ENCODE assay signal across 25 mouse cellular contexts in the genomic region with DNA sequence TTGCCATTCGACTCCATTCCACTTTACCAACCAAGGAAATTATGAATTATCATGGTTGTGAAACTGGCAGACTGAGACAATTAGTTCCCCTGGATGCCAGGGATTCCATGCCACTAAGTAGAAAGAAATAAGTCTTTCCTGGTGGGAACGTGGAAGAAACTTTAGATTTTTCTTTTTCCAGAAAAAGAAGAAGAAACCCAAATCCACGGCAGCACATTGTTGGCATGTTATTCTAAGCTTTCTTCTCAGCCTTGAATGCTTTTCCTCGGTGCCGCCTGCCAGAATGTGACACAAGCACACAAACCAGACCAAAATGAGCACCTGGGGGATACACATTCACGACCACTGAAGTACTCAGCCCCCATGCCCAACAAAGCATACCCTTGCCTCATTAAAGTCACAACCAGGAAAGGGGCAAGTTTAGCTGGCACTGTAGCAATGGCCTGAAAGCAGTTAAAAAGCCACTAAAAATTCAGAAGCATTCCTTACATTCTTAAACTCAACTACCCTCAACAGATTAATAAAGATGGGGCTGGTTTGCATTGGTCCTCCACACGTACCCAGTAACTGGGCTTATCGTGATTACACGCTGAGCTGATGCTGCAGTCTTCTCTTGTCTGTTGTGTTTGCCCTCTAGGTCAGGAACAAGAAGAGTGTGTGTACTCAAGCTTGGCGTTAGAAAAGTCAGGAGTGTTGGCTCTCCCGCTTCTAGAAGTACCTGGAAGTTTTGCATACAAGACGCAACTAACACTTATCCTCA.
DNase-seq lines count a peak whose midpoint lies in the region; ATAC-seq and TF ChIP-seq lines count a peak whose summit lies in the region.
"Had no signal": no experiment of that assay in that cellular context is flagged by ENCODE, and none has a peak within 500 bp of the region (broad histone marks: within the 10 kb centered on the region; RNA-seq: fewer than 3 reads in every experiment).

No protein-coding gene starts in this region.

- WGBS in embryonic facial prominence, embryonic 13.5 days: 29% methylated on average over 12 of the region's 12 CpGs
- 67% methylated on average over 12 of the region's 12 CpGs for WGBS in embryonic facial prominence, embryonic 10.5 days
- WGBS in kidney, postnatal 0 days: 42% methylated on average over 12 of the region's 12 CpGs

- H3K4me1 ChIP-seq in embryonic facial prominence, embryonic 13.5 days: peaks cover 7% of the 10 kb centered on the region
- peaks cover 7% of the 10 kb centered on the region; the same call in 1 of the 2 replicates for H3K4me1 ChIP-seq in embryonic facial prominence, embryonic 10.5 days
- H3K4me1 ChIP-seq in kidney, postnatal 0 days (replicated peaks; ENCODE audit: insufficient read depth, low read length): no peaks in the 10 kb centered on the region
- peaks cover 5% of the 10 kb centered on the region for H3K4me1 ChIP-seq in embryonic fibroblast, embryonic 13.5 days (ENCODE audit: control insufficient read depth, insufficient read depth, low read length)
- H3K4me1 ChIP-seq: forebrain, embryonic 15.5 days; heart, embryonic 10.5 days; hindbrain, embryonic 13.5 days had no signal

- no peak overlapping the region for H3ac ChIP-seq in myocyte (ENCODE audit: control insufficient read depth, insufficient read length)

- H3K4me3 ChIP-seq in embryonic facial prominence, embryonic 13.5 days: no peak overlapping the region
- H3K4me3 ChIP-seq in embryonic facial prominence, embryonic 10.5 days: no peak overlapping the region
- no peak overlapping the region for H3K4me3 ChIP-seq in kidney, postnatal 0 days (replicated peaks; ENCODE audit: low read depth, low read length)
- H3K4me3 ChIP-seq in embryonic fibroblast, embryonic 13.5 days (ENCODE audit: insufficient read depth, low read length): no peak overlapping the region
- no peak overlapping the region for H3K4me3 ChIP-seq in myocyte
- H3K4me3 ChIP-seq: embryonic facial prominence, embryonic 12.5 days; forebrain, embryonic 15.5 days; heart, embryonic 10.5 days; hindbrain, embryonic 13.5 days had no signal

- H3K79me2 ChIP-seq in myocyte (ENCODE audit: control insufficient read depth, insufficient read depth): no peaks in the 10 kb centered on the region

- no peak for TF ChIP-seq POLR2A in embryonic fibroblast, embryonic 13.5 days (IDR thresholded peaks at IDR 0.05; ENCODE audit: low read depth, low read length)
- TF ChIP-seq POLR2A in myocyte (IDR thresholded peaks at IDR 0.05; ENCODE audit: insufficient read length, low read depth): no peak

- H3K27ac ChIP-seq in embryonic facial prominence, embryonic 13.5 days: peak overlapping the region; percentile 39
- no peak overlapping the region for H3K27ac ChIP-seq in embryonic facial prominence, embryonic 10.5 days (replicated peaks)
- no peak overlapping the region for H3K27ac ChIP-seq in kidney, postnatal 0 days
- peak overlapping the region; percentile 47 for H3K27ac ChIP-seq in embryonic fibroblast, embryonic 13.5 days (ENCODE audit: insufficient read depth, low read length)
- H3K27ac ChIP-seq: embryonic facial prominence, embryonic 12.5 days; forebrain, embryonic 15.5 days; heart, embryonic 10.5 days; hindbrain, embryonic 13.5 days had no signal

- H3K27me3 ChIP-seq in embryonic facial prominence, embryonic 13.5 days: no peaks in the 10 kb centered on the region
- no peaks in the 10 kb centered on the region for H3K27me3 ChIP-seq in embryonic facial prominence, embryonic 10.5 days (replicated peaks; ENCODE audit: low read depth, poor library complexity, severe bottlenecking)
- no peaks in the 10 kb centered on the region for H3K27me3 ChIP-seq in kidney, postnatal 0 days (ENCODE audit: insufficient read depth, low read length)
- H3K27me3 ChIP-seq in myocyte (ENCODE audit: control insufficient read depth, insufficient read depth, insufficient read length): no peaks in the 10 kb centered on the region
- H3K27me3 ChIP-seq: embryonic facial prominence, embryonic 12.5 days; forebrain, embryonic 15.5 days; hindbrain, embryonic 13.5 days had no signal

- H3K9me3 ChIP-seq in embryonic facial prominence, embryonic 13.5 days: no peaks in the 10 kb centered on the region
- no peaks in the 10 kb centered on the region for H3K9me3 ChIP-seq in embryonic facial prominence, embryonic 10.5 days
- no peaks in the 10 kb centered on the region for H3K9me3 ChIP-seq in kidney, postnatal 0 days (replicated peaks; ENCODE audit: low read length)
- H3K9me3 ChIP-seq: embryonic facial prominence, embryonic 12.5 days; forebrain, embryonic 15.5 days; G1E; heart, embryonic 10.5 days; hindbrain, embryonic 13.5 days had no signal

- DNase-seq in embryonic facial prominence, embryonic 10.5 days (ENCODE audit: low spot score): no peak
- DNase-seq in kidney, postnatal 0 days (ENCODE audit: low spot score): peak; percentile 6
- DNase-seq in kidney, adult 9 months: no peak
- no peak for DNase-seq in layer of hippocampus, adult 9-11 months
- no peak for DNase-seq in urinary bladder, postnatal 14 days (ENCODE audit: low spot score)
- DNase-seq: adrenal gland, adult 2 months; adrenal gland, postnatal 25 days; B cell, adult 2 months; cerebellum, adult 2 months; cerebellum, postnatal 14 days; embryo, embryonic 11 days; gastrocnemius, postnatal 10 days; heart, adult 18-20 months; heart, postnatal 10 days; heart, postnatal 4 days had no signal

- no peak for TF ChIP-seq CTCF in kidney, postnatal 0 days (IDR thresholded peaks at IDR 0.05; ENCODE audit: low read depth)
- TF ChIP-seq CTCF in embryonic fibroblast, embryonic 13.5 days (IDR thresholded peaks at IDR 0.05; ENCODE audit: borderline replicate concordance, insufficient read depth, low read length): no peak

- no peak overlapping the region for H3K9ac ChIP-seq in embryonic facial prominence, embryonic 13.5 days
- no peak overlapping the region for H3K9ac ChIP-seq in kidney, postnatal 0 days (ENCODE audit: low read depth, low read length)
- H3K9ac ChIP-seq: embryonic facial prominence, embryonic 12.5 days; forebrain, embryonic 15.5 days; hindbrain, embryonic 13.5 days had no signal

- H3K36me3 ChIP-seq in embryonic facial prominence, embryonic 13.5 days: no peaks in the 10 kb centered on the region
- H3K36me3 ChIP-seq in embryonic facial prominence, embryonic 10.5 days (replicated peaks): no peaks in the 10 kb centered on the region
- no peaks in the 10 kb centered on the region for H3K36me3 ChIP-seq in kidney, postnatal 0 days (ENCODE audit: insufficient read depth, low read length)
- H3K36me3 ChIP-seq in myocyte (ENCODE audit: control insufficient read depth, insufficient read depth): no peaks in the 10 kb centered on the region
- H3K36me3 ChIP-seq: embryonic facial prominence, embryonic 12.5 days; forebrain, embryonic 15.5 days; G1E; heart, embryonic 10.5 days; hindbrain, embryonic 13.5 days had no signal

- no peak overlapping the region for H3K4me2 ChIP-seq in embryonic facial prominence, embryonic 13.5 days
- no peak overlapping the region for H3K4me2 ChIP-seq in kidney, postnatal 0 days (ENCODE audit: low read length)
- peak overlapping the region; percentile 27 for H3K4me2 ChIP-seq in myocyte (ENCODE audit: low read depth)
- H3K4me2 ChIP-seq: embryonic facial prominence, embryonic 12.5 days; forebrain, embryonic 15.5 days; hindbrain, embryonic 13.5 days had no signal

- ATAC-seq in embryonic facial prominence, embryonic 13.5 days (ENCODE audit: insufficient number of reproducible peaks, insufficient read depth, low FRiP score, low TSS enrichment, low read depth): no peak
- no peak for ATAC-seq in kidney, postnatal 0 days (replicated peaks; ENCODE audit: low FRiP score, low read depth)
- ATAC-seq: activated CD4-positive, CD25-positive, alpha-beta regulatory T cell, adult 4 months; CD4-positive, CD25-positive, alpha-beta regulatory T cell, adult 4 months; forebrain, embryonic 15.5 days had no signal

TF ChIP-seq in myocyte, 11 proteins besides CTCF, POLR2A, EP300 and RAD21:
- TF ChIP-seq POLR2AphosphoS2 (IDR thresholded peaks at IDR 0.05; ENCODE audit: insufficient read length, low read depth): no peak
TF ChIP-seq in myocyte: peak in this region for 0.

Comparison
In these comparisons a context has a peak if more than half of its experiments do, and no peak if none do; other contexts are left out.
1. H3K27ac ChIP-seq: peak in embryonic facial prominence, embryonic 13.5 days (single experiment) and embryonic fibroblast, embryonic 13.5 days (single experiment); none in embryonic facial prominence, embryonic 10.5 days (single experiment) and kidney, postnatal 0 days (single experiment).